Mouse (Mus musculus): ENCODE results near the gene Rc3h1. TPM values are rescaled to one million over a fixed set of nuclear protein-coding genes. Genes with fewer than 3 reads are reported as not detected.

The Rc3h1 gene
- total and polyA plus RNA-seq, 3 experiments = 1.3 to 53.6 (median 27.0) TPM

DNA sequence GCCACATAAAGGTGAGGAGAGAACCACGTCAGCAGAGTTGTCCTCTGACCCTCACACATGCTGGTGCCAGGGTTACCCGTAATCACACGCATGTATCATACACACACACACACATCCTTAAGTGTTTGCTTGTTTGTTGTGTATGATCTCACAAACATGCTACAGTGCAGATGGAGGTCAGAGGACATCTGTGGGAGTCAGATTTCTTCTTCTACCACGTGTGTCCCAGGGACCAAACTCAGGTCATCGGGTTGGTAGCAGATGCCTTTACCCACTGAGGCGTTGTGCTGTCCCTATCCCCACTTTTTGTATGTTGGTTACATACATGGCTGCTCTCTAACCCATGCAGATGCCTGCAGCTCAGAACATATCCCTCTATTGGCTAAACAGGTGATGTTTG is 79.3 kb downstream of the Rc3h1 start:
- peaks cover 18% of the 10 kb centered on the region for H3K27me3 ChIP-seq (ENCODE audit: insufficient read depth, low read length)
- TF ChIP-seq CTCF (IDR thresholded peaks at IDR 0.05; ENCODE audit: low read depth, low read length) = no peak
- TF ChIP-seq TAL1 (conservative IDR thresholded peaks at IDR 0.05; ENCODE audit: low read depth, low read length) = no peak
- no peak for TF ChIP-seq POLR2AphosphoS5 (IDR thresholded peaks at IDR 0.05; ENCODE audit: insufficient replicate concordance, low read depth, low read length)
- no peak for TF ChIP-seq GATA2 (IDR thresholded peaks at IDR 0.05; ENCODE audit: borderline replicate concordance, low read depth, low read length)
- TF ChIP-seq GATA1 (IDR thresholded peaks at IDR 0.05; ENCODE audit: borderline replicate concordance, low read length) = no peak
- H3K4me1 ChIP-seq (ENCODE audit: insufficient read depth, low read depth, low read length) = no peaks in the 10 kb centered on the region
- DNase-seq (ENCODE audit: low spot score) (no peak), ATAC-seq (ENCODE audit: extremely low read depth, insufficient number of reproducible peaks, low FRiP score, poor library complexity, severe bottlenecking) (no peak)
- no peak overlapping the region for H3K4me3 ChIP-seq (ENCODE audit: low read depth, low read length)
- no peaks in the 10 kb centered on the region for H3K9me3 ChIP-seq (replicated peaks)
- H3K36me3 ChIP-seq (replicated peaks) = peaks cover 8% of the 10 kb centered on the region

- Histone ChIP-seq H3K4me1 (ENCODE audit: insufficient read depth, low read depth, low read length) (peaks cover 3% of the 10 kb centered on the region; the same call in 1 of the 2 replicates), H3K9me3 (replicated peaks) (no peaks in the 10 kb centered on the region), H3K4me3 (ENCODE audit: low read depth, low read length) (no peak overlapping the region), H3K27me3 (ENCODE audit: insufficient read depth, low read length) (peaks cover 25% of the 10 kb centered on the region), H3K36me3 (replicated peaks) (peaks cover under 1% of the 10 kb centered on the region)
- ATAC-seq (ENCODE audit: extremely low read depth, insufficient number of reproducible peaks, low FRiP score, poor library complexity, severe bottlenecking) = no peak
- TF ChIP-seq CTCF (IDR thresholded peaks at IDR 0.05; ENCODE audit: low read depth, low read length) (no peak), GATA1 (IDR thresholded peaks at IDR 0.05; ENCODE audit: borderline replicate concordance, low read length) (no peak), TAL1 (conservative IDR thresholded peaks at IDR 0.05; ENCODE audit: low read depth, low read length) (no peak), POLR2AphosphoS5 (IDR thresholded peaks at IDR 0.05; ENCODE audit: insufficient replicate concordance, low read depth, low read length) (no peak), GATA2 (IDR thresholded peaks at IDR 0.05; ENCODE audit: borderline replicate concordance, low read depth, low read length) (no peak)
- DNase-seq (ENCODE audit: low spot score) = no peak
Observed at GRCm38 (mm10) chr1:160986881-160987635, 80.8 kb downstream of the Rc3h1 start.

DNA sequence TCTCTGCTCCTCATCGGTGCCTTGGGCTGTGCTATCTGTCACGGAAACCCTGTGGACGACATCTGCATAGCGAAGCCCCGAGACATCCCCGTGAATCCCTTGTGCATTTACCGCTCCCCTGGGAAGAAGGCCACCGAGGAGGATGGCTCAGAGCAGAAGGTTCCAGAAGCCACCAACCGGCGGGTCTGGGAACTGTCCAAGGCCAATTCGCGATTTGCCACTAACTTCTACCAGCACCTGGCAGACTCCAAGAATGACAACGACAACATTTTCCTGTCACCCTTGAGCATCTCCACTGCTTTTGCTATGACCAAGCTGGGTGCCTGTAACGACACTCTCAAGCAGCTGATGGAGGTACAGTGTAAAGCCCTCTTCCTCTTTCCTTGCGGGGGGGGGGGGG is 83.2 kb downstream of the Rc3h1 start:
- no peak for ATAC-seq (ENCODE audit: extremely low read depth, insufficient number of reproducible peaks, low FRiP score, poor library complexity, severe bottlenecking)
- no peaks in the 10 kb centered on the region for H3K36me3 ChIP-seq (replicated peaks)
- no peak for TF ChIP-seq POLR2AphosphoS5 (IDR thresholded peaks at IDR 0.05; ENCODE audit: insufficient replicate concordance, low read depth, low read length)
- no peak for TF ChIP-seq TAL1 (conservative IDR thresholded peaks at IDR 0.05; ENCODE audit: low read depth, low read length)
- TF ChIP-seq GATA1 (IDR thresholded peaks at IDR 0.05; ENCODE audit: borderline replicate concordance, low read length) = no peak
- TF ChIP-seq CTCF (IDR thresholded peaks at IDR 0.05; ENCODE audit: low read depth, low read length) = no peak
- no peak for TF ChIP-seq GATA2 (IDR thresholded peaks at IDR 0.05; ENCODE audit: borderline replicate concordance, low read depth, low read length)

DNA sequence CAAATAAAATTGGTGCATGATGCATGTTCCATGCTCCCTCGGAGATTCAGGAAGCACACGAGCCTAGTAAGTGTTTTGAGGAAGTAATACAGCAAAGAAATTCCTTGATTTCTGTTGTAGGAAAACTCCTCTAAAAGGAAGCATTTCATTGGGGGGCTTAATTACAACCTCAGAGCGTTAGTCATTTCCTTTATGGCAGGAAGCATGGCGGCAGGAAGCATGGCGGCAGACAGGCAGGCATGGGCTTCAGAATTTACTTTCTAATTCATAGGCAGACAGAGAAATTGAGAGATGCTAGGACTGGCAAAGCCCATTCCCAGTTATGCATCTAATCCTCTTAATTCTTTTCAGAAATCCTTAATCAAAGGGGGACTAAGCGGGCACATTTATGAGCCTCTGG is 87.6 kb downstream of the Rc3h1 start:
- TF ChIP-seq TAL1 (conservative IDR thresholded peaks at IDR 0.05; ENCODE audit: low read depth, low read length) = no peak
- TF ChIP-seq CTCF (IDR thresholded peaks at IDR 0.05; ENCODE audit: low read depth, low read length) = no peak
- TF ChIP-seq GATA2 (IDR thresholded peaks at IDR 0.05; ENCODE audit: borderline replicate concordance, low read depth, low read length) = no peak
- no peak overlapping the region for H3K4me3 ChIP-seq (ENCODE audit: low read depth, low read length)
- DNase-seq (ENCODE audit: low spot score) (no peak), ATAC-seq (ENCODE audit: extremely low read depth, insufficient number of reproducible peaks, low FRiP score, poor library complexity, severe bottlenecking) (no peak)
- H3K9me3 ChIP-seq (replicated peaks) = no peaks in the 10 kb centered on the region
- peaks cover 3% of the 10 kb centered on the region; the same call in 1 of the 2 replicates for H3K4me1 ChIP-seq (ENCODE audit: insufficient read depth, low read depth, low read length)
- H3K27me3 ChIP-seq (ENCODE audit: insufficient read depth, low read length) = peaks cover 19% of the 10 kb centered on the region
- no peaks in the 10 kb centered on the region for H3K36me3 ChIP-seq (replicated peaks)

More for the DNA sequence above, 83.2 kb downstream of the Rc3h1 start:
- H3K27me3 ChIP-seq (ENCODE audit: insufficient read depth, low read length) = peaks cover 28% of the 10 kb centered on the region
- H3K4me1 ChIP-seq (ENCODE audit: insufficient read depth, low read depth, low read length) = peaks cover 3% of the 10 kb centered on the region; the same call in 1 of the 2 replicates
- H3K4me3 ChIP-seq (ENCODE audit: low read depth, low read length) = no peak overlapping the region
- no peak for DNase-seq (ENCODE audit: low spot score)
- no peaks in the 10 kb centered on the region for H3K9me3 ChIP-seq (replicated peaks)

DNA sequence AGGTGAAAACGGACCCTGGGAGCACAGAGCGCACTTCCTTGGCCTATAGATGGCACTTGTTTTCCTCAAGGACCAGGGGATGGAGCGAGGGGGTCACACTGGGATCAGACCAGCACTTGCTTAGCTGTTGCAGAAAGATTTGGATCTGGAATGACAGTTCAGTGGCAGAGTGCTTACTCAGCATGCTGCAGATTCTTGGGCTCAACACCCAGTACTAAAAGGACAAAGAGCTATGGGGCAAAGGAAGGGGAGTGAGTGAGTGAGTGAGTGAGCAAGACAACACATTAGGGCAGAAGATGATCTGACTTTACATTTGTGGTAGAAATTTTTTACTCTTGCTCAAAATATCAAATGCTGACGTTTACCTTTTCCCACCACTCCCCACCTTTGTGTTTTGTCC is 98.7 kb downstream of the Rc3h1 start:
- DNase-seq (ENCODE audit: low spot score) (no peak), ATAC-seq (ENCODE audit: extremely low read depth, insufficient number of reproducible peaks, low FRiP score, poor library complexity, severe bottlenecking) (no peak)
- no peak for TF ChIP-seq GATA1 (IDR thresholded peaks at IDR 0.05; ENCODE audit: borderline replicate concordance, low read length)
- TF ChIP-seq GATA2 (IDR thresholded peaks at IDR 0.05; ENCODE audit: borderline replicate concordance, low read depth, low read length) = no peak
- no peak for TF ChIP-seq POLR2AphosphoS5 (IDR thresholded peaks at IDR 0.05; ENCODE audit: insufficient replicate concordance, low read depth, low read length)
- no peak for TF ChIP-seq CTCF (IDR thresholded peaks at IDR 0.05; ENCODE audit: low read depth, low read length)
- TF ChIP-seq TAL1 (conservative IDR thresholded peaks at IDR 0.05; ENCODE audit: low read depth, low read length) = no peak
- Histone ChIP-seq H3K36me3 (replicated peaks) (peaks cover 39% of the 10 kb centered on the region), H3K4me1 (ENCODE audit: insufficient read depth, low read depth, low read length) (no peaks in the 10 kb centered on the region), H3K4me3 (ENCODE audit: low read depth, low read length) (no peak overlapping the region), H3K27me3 (ENCODE audit: insufficient read depth, low read length) (no peaks in the 10 kb centered on the region), H3K9me3 (replicated peaks) (no peaks in the 10 kb centered on the region)

GRCm38 (mm10) chr1:161005526-161005925 is 99.3 kb downstream of the Rc3h1 start:
- peaks cover 39% of the 10 kb centered on the region for H3K36me3 ChIP-seq (replicated peaks)
- no peak overlapping the region for H3K4me3 ChIP-seq (ENCODE audit: low read depth, low read length)
- no peaks in the 10 kb centered on the region for H3K27me3 ChIP-seq (ENCODE audit: insufficient read depth, low read length)
- DNase-seq (ENCODE audit: low spot score) (no peak), ATAC-seq (ENCODE audit: extremely low read depth, insufficient number of reproducible peaks, low FRiP score, poor library complexity, severe bottlenecking) (no peak)
- no peaks in the 10 kb centered on the region for H3K4me1 ChIP-seq (ENCODE audit: insufficient read depth, low read depth, low read length)
- TF ChIP-seq POLR2AphosphoS5 (IDR thresholded peaks at IDR 0.05; ENCODE audit: insufficient replicate concordance, low read depth, low read length) (no peak), GATA1 (IDR thresholded peaks at IDR 0.05; ENCODE audit: borderline replicate concordance, low read length) (no peak), GATA2 (IDR thresholded peaks at IDR 0.05; ENCODE audit: borderline replicate concordance, low read depth, low read length) (no peak), TAL1 (conservative IDR thresholded peaks at IDR 0.05; ENCODE audit: low read depth, low read length) (no peak), CTCF (IDR thresholded peaks at IDR 0.05; ENCODE audit: low read depth, low read length) (no peak)
- no peaks in the 10 kb centered on the region for H3K9me3 ChIP-seq (replicated peaks)

Measured in G1E (cell line).